Mouse (Mus musculus) yolk sac, embryonic 10.5 days (tissue): ENCODE data around the gene Cpne4.

Source experiments
- DNase-seq: peaks from one replicate; pipeline ENCODE4 v3.0.0-alpha.2; 2017; ENCODE audit warnings: low spot score

The Cpne4 gene

DNA sequence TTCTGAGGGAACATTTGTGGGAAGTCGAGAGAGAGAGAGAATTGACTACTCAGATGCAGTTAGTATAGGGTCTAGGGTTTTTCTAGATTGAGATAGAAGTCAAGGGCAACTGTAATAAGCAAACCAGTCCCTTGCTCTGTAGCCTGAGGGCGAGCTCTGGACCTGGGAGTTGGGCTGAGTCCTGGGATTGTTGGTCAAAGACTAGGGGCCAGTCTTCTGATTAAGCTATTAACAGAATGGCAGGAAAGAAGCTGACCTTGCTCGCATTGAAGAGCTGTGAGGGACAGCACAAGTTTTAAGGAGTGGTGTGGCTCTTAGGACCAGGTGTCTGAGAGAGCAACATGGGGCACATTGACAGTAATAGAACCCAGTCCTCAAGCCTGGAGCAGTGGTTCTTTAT, 140.0 kb downstream of the Cpne4 start:
- no peak for DNase-seq

DNA sequence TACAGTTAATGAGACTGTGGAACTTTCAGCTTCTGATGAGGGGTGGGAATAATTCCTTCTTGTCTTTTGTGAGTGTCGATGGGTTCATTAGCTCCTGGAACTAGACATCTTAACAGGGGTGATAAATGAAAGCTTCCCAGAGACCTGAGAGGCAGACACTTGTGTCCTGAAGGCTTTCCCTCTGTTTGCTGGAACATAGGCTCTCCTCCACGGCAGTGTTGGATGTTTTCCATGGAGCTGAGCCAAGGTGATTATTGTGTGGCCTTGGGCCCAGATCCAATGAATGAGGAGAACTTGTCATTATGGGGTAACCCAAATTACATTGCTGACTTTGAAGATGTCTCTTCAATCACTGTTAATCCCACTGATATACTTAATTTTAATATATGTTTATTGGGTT, 146.1 kb downstream of the Cpne4 start:
- no peak for DNase-seq

DNA sequence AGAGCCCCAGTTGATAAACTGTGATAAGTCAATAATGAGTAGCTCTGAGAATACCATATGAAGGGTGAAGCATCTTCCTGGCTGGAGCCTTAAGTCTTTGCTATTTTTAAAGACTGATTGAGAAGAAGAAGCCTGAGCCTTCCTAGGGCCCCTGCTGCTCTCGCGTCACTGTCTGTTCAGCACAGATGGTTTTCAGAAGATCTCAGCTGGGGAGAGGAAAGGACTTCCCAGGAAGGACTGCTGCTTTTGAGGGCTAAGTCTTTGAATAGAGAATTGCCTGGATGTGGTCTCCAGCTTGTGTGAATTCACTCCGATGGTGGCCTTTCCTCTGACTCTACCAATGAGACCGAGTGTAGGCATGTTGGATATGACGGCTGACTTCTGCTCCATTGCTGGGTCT, 163.7 kb downstream of the Cpne4 start:
- DNase-seq, result no peak

DNA sequence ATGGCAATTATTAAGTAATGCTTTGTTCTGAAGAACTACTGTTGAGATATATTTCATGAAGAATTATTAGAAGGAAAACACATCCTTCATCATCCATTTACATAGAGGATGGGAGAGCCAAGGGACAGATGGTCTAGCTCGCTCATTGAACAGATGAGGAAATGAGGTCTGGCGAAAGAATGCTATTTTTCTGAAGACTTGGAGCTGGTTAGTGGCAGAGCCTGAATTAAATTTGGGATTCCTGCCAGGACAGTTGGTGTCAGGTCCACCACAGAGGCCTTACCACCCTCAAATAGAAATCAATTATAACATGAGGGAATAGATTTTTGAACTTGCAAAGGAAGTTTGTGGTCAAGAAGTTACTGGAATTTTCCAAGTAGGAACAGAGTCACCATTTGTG, 178.2 kb downstream of the Cpne4 start:
- no peak for DNase-seq

DNA sequence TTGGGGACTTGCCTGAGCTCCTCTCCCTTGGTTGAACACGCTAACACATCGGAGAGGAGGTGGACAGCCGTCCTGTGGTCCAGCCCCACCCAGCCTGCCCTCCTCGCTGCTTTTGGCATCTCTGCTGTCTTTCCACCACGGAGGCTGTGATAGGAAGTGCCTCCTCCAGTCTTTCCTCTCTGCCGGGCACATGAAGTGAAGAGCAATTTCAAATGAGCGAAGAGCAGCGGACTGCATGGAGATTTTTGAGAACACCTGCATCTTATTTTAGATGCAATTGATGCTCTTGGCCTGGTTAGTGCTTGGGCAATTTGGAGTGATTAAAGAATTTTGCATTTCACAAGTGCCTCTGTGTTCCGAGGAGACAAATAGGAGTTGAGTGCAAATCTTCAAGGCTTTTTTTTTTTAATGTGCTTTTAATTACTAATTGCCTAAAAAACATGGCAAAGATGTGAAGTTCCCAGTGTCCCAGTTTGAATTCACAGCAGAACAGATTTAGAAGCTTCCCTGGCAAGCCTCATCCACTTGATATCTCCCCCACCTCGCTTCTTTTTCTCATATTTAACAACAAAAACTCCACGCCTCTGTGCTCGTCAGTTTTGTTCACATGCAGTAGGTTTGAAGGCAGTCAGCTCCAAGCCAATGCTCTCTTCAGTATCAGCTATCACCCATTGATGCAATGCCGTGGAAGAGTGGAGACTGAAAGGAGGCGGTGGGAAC, 195.7 kb downstream of the Cpne4 start:
- no peak for DNase-seq

DNA sequence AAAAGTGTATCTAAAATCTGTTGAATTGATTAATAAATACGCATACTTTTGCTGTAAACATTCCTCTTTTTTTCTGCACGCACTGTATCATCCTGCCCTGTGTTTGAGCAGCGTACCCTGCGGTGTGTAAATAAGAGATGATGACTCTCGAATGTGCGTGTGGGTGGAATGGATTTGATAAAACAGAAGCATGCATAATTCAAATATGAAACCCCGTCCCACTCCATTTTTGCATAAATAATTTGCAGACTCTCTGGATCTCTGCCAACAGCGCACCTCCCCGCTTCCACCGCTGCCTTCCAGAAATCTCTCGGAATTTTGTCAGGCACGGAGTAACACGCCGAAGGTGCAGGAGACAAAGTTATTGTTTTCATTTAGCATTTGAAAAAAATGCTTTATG, 208.4 kb downstream of the Cpne4 start:
- DNase-seq, result no peak

DNA sequence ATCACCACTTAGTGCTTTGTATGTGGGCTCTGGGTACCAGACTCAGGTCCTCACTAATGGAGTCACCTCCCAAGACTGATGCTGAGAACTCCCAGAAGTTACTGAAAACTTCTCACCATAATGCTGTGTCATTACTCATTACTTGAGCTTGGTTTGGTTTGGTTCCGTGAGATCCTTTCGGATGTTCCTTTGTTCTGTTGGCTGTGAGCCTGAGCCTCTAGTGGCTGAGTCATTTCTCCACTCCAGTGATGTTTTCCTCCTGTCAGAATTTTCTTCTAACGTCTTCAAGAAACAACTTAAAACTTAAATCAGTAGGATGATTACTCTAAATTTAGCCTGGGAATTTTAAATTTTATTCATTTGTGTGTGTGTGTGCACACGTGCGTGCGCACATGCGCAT, 212.9 kb downstream of the Cpne4 start:
- no peak for DNase-seq

DNA sequence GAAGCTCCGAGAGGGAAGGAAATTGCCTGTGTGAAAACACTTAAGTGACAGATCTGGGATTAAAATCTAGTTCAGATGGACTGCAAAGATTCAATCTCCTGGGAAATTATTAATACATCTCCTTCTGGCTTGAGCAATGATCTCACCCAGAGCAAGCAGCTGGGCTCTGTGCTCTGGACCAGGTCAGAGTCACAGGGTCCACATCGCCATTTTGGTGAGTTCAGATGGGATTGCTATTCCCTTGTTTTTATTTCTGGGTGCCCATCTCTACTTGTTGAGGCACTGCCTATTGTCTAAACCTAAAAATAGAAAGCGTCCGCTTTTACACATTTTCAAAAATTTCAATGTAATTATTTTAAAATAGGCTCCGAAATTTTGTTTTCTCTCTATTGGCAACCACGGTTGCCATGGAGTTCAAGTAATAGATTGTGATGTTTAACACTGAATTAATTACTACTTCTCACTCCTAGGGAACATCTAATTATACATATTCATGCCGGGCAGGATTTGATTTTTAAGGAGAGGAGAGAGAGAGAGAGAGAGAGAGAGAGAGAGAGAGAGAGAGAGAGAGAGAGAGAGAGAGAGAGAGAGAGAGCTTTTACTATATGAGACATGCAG, 229.2 kb downstream of the Cpne4 start:
- no peak for DNase-seq

DNA sequence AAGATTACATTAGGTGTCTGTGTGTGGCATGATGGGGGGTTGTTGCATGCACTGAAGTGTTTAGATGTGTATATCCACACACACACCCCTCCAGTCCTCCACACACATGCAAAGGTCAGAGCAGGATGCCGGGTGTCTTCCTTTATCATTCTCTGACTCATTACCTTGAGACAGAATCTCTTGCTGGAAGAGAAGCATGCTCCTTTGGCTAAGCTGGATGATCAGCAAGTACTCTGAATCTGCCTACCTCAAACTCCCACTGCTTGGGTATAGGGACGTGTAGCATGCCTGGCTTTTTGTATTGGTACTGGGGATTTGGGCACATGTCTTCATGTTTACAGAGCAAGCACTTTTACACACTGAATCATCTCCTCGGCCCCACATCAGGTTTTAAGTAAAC, 230.0 kb downstream of the Cpne4 start:
- no peak for DNase-seq

DNA sequence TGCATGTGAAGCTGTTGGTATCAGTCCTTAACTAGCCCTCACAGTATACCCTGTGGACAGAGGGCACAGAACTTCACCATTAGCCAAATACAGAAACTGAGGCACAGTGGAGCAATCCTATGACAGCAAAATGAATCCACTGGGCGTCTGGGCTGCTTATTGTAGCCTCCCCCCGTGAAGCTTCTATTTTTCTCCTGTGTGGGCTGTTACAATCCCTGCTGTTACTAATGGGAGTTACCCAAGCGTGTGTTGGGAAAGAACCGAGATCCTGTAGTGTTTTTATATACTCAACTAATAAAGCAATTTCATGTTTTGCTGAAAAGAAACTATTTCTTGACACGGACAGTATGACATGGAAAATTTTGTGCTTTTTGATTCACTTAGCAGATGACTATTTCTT, 230.7 kb downstream of the Cpne4 start:
- DNase-seq, result no peak

DNA sequence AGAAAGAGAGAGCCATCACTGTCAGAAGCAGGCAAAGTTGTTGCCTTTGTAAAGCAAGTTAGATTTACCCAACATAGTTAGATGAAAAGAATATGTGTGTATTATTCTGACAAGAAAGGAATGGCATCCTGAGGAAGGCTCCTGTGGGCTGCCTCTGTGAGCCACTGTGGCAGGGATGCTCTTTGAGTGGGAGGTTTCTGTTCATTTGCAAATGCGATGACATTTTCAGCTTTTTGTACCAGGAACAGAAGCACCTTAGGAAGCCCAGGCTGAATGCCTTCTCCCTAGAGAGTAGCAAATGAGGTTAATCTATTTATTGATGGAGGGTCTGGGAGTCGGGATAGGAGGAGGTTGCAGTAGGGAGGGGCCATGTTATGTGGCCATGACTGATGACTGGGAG, 249.5 kb downstream of the Cpne4 start:
- no peak for DNase-seq

DNA sequence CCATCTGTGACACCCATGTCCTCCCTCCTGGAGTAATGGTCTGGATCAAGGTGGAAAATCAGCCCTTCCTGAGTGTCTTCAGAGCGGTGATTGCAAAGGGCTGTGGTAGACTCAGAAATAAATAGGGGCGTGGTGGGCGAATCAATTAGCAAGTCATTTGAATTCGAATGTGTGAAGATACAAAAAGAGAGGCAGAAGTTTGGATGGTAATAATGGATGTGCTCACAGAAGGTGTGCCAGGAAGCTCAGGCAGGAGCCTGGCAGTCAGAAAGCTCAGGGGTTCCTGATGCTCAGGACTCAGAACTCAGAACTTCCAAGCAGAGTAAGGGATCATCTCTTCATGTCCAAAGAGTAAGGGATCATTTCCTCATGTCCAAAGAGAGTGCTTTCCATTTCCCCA, 257.7 kb downstream of the Cpne4 start:
- no peak for DNase-seq

DNA sequence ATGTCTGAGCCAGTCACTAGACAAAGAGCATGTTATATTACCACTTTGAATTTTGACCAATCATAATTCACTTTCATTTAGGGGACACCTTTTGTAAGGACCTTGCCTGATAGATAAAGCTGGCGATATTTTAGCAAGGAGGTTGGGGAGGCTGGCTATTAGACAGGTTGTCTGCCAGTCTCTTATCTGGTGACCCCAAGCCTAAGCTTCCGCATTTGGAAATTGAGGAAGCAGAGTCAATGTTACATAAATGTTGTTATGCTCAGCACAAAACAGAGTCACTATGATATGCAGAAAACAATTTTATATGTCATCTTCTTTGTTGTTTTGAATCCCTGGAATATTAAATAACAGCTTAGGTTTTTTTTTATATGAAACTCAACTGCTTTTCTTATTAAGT, 267.6 kb downstream of the Cpne4 start:
- no peak for DNase-seq

DNA sequence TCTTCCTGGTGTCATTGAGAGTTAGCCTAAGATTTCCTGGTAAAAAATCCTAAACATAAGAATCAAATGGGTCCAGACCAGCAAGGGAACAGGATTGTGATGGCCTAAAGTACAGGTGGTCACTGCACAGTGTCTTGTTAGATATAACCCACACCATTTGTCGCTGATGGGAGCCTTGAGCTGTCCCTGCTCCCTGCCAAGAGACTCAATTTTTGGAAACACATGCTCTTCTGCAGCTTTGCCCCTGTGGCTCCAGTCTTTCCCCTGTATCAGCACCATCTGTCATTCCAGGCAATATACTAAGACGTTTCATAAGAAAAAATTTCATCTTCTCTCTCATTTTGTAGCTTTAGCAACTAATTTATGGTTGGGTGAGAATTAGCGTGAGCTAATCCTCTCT, 281.6 kb downstream of the Cpne4 start:
- no peak for DNase-seq

DNA sequence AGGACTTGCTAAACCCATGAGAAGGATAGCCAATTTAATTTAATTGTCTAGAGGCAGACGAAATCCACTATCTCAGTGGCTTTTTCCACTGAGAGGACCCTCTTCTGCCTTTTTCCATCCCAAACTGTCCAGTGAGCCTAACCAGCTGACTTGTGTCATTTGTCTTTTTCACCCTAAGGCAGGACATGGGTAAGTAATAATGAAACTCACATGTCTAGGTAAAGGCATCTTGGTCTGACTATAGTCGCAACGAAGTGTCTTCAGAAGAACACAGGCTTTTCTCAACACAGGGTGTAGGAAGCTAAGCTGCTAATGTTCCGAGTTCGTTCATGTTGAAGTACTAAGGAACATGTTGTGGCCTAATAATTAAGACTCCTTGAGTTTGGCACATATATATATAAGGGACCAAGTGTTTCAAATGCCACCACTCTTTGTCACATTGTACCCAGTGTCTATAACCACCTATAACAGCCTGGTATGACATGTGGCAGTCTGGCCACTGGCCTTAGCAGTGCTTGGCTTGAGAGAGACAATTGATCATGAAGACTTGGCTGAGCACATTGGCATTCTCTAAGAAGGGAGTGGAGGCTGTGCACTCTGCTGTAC, 286.0 kb downstream of the Cpne4 start:
- no peak for DNase-seq

DNA sequence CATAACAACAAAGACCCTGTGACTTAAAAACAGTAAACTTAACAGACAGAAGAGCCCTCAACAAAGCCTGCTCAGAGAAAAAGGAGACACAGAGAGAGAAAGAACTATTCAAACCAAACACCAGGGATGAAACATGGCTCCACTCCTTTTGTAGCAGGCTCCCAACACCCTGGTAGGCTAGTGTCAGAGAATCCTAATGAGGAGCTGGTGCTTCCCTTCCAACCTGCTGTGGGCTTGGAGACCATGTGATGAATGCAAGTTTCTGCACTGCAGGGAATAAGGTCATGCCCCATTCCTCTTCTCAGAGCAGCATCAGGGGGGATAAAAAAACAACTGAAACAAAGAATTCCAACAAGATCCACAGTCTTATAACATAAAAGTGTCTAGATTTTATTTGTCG, 290.8 kb downstream of the Cpne4 start:
- DNase-seq, result no peak

DNA sequence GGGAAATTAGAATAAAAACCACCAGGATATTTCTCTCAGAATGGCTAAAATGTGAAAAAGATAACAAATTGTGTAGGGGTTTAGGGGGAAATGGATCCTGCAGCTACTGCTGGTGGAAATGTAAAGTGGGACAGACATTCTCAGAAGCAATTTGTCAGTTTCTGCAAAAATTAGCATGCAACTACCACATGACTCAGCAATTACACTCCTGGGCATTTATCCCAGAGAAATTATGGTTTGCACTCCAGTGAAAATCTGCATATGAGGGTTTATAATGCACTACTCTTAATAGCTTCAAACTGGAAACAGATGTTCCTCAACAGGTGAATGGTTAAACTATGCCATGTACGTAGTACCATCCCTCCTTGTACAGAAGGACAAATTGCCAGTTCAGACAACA, 294.2 kb downstream of the Cpne4 start:
- DNase-seq, result no peak

DNA sequence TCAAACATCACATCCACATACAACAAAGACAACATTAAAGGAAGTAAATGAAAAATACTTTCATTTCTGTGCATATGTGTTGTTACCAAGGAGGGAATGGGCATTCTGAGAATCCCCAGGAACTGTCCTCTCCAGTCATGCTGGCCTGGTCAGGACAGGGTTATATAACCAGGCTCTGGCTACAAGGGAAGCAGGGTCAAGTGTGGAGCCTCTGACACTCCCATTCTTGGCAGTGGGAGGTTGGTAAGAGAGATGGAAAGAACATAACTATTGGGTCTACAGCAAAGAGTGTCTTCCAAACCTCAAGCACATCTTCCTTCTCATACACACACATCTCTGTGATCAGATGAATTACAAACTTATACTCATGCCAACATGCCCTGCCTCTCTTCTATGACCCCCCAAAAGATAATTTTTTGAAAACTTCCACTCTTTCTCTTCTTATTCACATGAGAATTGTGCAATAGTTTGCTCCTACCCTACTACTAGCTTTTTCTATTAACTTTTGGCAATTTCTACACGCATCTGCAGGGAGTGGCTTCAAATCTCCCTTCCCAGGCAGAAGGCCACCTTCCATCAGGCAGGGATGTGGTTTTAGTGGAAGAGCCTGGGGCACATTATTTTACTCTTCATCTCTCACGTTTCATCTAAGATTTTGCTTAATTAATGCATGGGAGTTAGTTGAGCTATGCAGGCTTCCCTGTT, 298.3 kb downstream of the Cpne4 start:
- no peak for DNase-seq

DNA sequence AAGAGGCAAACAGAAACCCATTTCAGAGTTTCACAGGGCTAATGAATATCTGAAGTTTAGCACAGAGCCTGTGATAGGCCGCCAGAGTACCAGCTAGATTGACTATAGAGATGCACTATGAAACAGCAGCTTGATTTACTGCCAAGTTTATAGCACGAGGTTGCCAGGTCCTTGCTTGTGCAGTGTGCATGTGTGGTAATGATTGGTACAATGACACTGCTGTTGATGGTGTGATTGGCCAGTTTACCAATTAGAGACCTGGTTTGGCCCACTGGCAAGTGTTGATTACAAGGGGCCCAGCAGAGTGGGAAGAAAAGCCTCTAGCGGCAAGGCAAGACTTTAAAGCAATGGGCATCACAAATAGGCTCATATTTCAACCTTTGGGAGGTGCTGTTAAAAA, 306.6 kb downstream of the Cpne4 start:
- DNase-seq, result no peak

DNA sequence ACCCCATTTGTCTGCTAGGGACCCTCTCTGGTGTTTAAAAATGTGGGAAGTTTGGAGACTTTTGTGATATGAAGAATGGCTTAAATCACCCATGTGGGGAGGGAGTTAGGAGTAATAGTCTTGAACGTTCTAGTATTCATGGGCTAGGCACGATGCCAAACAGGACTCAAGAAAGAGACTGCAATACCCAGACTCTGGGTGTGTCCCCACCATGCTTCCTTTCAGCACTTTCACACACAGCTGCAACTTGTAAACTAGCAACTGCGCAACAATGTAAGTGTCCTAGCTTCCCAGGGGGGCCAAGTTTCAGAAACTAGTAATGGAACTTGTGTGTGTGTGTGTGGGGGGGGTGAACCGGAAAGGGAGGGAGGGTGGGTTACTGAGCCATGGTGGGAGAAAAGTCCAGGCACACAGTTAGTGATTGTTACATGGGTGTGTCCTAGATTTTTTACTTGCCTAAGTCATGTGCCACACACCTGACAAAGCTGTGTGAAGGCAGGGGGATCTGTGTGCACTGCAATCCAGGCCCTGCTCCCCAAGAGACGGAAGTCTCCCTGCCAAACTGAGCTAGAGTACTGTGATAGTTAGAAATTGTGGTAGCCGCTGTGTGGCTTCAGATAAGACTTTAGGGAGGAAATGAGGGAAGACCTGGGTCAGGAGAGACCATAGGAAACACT, 307.3 kb downstream of the Cpne4 start:
- no peak for DNase-seq

DNA sequence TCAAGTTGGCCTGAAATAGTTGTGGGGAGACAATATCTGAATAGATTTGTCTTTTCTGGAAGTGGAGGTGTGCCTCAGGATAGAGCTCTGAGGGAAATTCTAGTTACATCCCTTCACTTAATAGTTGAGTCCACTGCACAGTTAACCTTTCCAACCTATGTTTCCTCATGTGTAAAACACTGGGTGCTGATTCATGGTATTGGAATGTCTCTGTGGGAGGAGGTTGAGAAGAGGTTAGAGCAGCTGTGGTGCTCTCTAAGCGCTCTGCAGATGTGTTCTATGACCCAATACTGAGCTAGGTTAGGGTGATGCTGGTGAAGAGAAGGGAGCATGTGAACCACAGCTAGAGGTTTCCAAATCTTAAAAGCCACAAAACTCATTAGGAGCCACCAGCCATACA, 318.7 kb downstream of the Cpne4 start:
- DNase-seq, result no peak

DNA sequence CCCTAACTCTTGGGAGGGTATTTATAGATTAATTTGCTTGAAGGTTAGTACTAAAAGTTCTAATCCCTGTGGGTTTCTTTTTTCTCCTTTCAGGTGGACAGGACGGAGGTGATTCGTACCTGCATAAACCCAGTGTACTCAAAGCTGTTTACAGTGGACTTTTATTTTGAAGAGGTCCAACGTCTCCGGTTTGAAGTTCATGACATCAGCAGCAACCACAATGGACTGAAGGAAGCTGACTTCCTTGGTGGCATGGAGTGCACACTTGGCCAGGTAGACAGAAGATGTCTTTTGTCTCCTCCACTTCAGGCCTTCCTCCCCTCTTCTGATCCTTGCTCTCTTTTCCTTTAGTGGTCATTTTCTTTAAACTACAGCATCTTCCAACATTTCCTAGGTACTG, 325.5 kb downstream of the Cpne4 start:
- DNase-seq, result no peak

DNA sequence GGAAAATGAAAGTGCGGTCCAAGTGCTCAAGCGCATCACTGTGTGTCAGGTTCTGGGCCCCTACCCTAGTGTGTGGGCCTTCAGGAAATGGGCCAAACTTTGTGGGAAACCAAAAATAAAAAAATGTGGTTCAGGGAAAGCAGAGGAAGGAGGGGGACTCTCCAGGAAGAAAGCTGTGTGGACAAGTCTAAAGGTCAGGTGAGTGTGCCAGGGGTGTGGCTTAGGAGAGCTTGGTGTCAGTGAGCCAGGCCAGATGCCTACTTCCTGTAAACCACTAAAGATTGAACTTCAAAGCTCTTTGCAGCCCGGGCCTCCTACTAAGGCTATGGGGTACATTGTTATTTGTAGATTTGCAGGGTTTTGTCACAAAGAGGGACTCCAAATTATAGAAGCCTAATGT, 327.1 kb downstream of the Cpne4 start:
- DNase-seq, result no peak
